Mouse (Mus musculus) gastrocnemius, adult 8-10 months (tissue): ENCODE measurements around the gene Wnk4. TPM values are rescaled to one million over a fixed set of nuclear protein-coding genes. Genes with fewer than 3 reads are reported as not detected.
A peak's percentile ranks its signal among the peaks of the same experiment; 100 is the strongest.

Experiments used
- DNase-seq, 2 experiments: peaks; one replicate each; pipeline ENCODE4 v3.0.0; 2022; ENCODE audit warnings: low spot score in 2 of 2
- total RNA-seq, 4 experiments: library from RNA; stranded (reverse); gene quantifications; 2 replicates each; pipeline ENCODE4 v1.2.4; 2022

Gene Wnk4
- under 1 TPM in 3 of 4 experiments, not detected in 1; 0.12 to 0.49 (median 0.32) TPM for total RNA-seq

DNA sequence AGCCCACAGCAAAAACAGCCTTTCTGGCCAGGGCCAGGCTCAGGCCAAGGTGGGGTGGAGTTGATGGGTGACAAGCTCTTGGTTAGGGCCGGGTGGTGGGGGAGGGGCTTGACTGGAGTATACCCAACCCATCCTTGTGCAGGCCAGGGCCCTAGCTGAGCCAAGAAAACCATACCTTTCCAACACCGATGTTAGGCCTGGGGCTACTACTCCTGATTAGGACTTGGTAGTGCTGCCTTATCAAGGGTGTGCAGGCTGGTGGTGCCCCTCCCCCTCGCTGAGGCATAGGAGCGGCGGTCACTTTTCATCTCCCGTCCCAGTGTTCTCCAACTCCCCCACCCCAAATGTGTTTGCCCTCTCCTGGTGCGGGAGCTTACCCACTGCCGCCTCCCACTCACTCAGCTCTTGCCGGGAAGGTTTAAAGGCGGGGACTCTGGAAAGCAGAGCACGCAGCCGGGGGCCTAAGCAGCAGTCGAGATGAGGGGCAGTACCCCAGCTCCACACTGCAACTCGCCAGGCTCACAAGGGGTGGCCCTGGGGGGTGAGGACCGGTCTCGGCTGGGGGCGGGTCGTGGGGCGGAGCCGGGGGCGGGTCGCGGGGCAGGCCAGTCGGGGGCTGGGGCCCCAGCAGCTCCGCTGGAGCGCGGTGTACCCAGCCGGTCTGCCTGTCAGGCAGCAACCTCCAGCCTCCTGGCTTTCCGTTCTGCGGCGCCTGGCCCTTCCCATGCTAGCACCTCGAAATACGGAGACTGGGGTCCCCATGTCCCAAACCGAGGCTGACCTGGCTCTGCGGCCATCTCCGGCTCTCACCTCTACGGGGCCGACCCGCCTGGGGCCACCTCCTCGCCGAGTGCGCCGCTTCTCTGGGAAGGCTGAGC, at the start of gene Wnk4:
Wnk4 (plus strand) TSS at position 620 of the 878 bp plus-strand sequence.
- DNase-seq, result no peak

DNA sequence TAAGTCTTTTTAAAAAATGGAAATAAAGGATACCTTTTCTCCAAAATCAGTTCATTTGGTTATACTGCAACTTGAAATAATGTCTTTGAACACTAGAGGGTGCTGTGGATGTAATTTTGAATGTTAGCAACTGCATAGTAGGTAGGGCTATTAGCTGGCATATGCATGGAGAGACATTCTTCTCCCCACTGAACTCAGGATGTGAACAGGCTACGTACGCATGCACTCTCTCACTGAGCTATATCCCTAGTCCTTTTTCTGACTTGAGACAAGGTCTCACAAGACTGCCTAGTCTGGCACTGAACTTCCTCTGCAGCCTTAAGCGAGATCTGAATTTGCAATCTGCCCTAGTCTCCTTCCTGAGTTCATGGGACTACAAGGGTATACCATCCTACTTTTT, 48.4 kb upstream of the Wnk4 start:
- no peak for DNase-seq

DNA sequence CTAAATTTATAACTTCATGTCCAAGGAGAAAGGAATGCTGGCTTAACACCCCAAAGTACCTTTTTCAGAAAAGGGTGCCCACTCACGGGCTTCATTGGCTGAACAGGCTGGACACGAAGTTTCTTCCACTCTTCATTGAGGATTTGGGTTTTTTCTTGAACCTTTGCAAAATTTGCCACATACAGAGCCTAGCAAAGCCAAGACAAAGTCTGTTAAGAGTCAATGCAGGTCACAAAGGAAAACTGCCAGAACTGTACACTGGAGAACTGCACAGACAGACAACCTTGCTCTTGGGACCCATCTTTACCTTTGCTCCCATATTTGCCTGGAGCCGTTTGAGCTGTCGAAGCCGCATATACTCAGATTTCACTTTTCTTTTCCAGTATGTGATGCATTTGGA, 43.4 kb upstream of the Wnk4 start:
- DNase-seq, result no peak

DNA sequence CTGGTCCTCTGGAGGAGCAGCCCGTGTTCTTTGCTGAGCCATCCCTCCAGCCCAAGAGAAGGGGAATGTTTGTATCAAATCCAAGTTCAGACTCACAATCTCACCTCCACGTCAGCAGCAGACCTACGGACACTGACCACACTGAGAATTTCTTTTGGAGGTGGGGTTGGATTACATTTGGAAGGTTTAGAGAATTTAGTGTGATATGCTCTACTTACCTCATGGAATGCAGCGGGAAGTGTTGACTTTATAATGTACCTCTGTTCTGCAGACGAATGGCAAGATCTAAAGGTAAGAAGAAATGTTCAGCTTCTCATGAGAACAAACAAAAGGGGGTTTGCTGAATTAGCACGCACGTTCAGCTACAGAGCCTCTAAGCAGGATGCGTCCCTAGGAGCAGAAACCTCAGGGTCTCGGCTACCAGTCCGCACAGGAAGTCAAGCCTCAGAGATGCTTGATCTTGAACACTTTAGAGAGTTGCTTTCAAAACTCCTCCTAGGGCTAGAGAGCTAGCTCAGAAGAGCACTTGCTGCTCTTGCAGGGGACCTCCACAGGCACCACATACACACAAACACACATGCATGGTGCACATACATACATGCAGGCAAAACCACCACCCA, 41.8 kb upstream of the Wnk4 start:
- no peak for DNase-seq

DNA sequence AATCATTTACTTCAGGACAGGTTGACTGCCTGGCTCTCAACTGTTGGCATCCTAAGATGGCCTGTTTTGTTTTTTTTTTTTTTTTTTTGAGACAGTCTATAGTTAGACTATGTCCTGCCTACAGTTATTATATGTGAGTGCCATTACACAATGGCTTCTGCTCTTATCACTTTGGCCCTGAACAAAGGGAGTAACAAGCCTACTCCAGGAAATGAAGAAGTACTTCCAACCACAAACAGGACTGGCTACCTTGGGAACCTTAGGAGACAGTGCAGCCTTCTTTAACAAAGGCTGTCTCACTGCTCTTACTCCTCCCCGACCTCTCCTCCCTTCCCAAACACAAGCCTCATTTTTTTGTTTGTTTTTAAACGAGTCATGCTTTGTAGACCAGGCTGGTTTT, 39.5 kb upstream of the Wnk4 start:
- DNase-seq, result no peak

DNA sequence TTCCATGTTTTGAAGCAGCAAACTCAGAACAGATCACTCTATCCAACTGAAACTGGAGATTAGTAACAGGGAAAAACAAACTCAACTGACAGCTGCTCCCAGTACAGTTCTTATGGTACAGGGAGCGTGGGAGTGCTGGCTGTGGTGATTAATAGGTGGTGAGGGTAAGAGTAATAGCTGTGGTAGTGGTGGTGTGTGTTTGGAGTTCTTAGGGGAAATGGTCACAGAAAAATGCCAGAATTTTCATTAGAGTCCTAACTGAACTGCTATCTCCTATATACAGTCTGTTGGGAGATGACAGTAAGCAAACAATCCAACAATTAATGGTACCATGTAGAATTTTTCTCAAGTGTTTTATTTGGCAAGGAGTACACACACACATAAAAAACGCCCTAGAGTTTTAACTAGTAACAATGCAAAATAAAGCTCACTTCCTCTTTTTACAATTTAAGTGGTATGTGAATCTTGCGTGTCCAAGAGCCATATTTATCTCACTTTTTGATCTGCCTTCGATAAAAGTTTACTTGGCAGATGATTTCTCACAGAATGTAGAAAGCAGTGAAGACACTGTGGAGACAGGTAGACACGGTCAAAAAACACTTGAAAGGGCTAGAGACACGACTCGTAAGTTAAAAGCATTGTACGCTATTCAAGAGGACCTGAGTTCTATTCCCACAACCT, 38.9 kb upstream of the Wnk4 start:
- no peak for DNase-seq

DNA sequence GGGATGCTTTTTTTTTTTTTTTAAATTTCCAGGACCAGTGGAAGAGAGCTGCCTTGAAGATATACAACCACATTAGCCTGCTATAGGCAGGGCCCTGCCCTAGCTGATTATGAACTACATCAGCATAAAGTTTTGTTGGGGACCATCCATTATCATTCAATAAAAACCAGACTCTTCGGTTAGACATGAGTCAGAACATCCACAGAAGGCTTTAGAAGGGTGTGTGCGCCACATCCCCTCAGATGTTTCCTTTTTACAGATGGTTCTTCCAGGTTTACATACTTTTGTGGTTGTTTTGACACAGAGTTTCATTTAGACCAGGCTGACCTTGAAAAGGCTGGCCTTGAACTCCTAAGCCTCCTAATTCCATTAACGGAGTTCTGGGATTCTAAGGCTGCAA, 36.0 kb upstream of the Wnk4 start:
- no peak for DNase-seq

DNA sequence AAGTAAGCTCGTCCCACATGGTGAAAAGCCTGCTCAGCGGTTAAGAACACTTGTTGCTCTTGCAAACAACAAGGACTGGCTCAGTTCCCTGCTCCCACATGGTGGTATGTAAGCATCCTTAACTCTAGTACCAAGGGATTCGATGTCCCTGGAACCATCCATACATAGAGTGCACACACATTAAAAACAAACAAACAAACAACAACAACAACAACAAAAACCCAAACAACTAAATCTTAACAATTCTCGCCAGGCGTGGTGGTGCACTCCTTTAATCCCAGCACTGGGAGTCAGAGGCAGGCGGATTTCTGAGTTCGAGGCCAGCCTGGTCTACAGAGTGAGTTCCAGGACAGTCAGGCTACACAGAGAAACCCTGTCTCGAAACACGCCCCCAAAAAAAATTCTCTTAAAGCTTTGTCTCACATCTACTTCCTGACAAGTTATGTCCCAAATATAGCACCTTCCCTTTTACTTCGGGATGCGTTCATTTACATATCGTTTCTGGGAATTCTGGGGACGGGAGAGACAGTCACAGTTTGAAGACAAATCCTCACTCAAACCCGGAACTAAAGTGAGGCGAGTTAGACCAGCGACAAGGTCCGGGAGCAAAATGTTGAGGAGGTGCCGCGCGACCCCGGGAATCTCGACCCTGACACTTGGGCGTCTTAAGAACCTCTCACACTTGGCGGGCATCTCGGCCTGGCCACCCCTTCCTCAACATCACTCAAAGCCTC, 34.9 kb upstream of the Wnk4 start:
- no peak for DNase-seq

DNA sequence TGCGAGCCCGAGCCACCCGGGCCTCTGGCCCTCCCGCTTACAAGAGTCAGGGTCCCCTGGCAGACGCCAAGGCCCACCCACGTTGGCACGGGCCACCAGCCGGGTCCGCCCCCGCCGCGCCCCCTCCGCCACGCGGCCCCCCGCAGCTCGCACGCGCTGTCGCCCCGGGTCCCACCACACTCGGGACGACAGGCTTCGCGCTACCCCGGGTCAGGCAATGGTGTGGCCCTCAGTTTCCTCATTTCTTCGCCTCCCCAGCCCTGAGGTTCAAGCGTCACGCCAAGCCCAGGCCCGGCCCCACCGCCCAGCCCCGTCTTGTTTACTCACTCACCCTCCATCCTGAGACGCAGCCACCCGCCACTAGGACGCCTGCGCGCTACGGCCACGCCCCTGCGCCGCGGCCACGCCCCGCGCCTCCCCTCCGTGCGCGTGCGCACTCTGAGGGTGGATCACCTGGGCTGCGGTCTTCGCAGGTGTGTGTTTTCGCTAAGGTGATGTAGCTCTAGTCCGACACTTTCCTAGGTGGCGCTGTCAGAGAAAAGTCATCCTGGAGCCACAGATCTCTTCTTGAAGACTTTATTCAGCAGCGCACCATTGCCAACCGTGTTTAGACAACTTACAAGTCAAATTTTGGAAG, 34.2 kb upstream of the Wnk4 start, which contains the start of gene Ezh1:
Ezh1 (minus strand) TSS at position 399 of the 637 bp plus-strand sequence.
- peak; percentile 83 to 84 for DNase-seq

DNA sequence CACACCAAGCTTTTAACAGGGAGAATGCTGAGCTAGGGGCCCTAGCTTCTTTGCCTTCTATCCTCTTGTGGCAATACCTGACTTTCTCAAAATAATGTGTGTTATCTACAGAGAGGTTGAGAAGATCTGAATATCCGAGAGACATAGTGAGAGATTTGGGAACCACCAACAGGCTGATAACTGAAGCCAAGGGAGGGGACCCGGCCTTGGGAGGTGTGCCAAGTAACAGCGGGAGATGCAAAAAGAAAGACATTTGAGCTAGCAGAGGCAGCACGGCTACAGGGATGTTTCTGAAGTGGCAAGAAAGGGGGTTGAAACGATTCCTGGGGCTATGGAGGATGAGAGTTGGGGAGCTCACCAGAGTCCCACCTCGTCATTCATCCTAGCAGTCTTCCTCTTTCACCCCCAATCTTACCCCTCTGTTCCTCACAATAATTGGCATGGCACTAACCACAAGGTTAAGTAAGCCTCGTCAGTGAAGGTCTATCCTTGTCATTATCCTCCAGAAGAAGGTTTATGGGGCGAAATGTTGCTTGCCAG, 30.9 kb upstream of the Wnk4 start:
- DNase-seq, result peak in 1 of 2 experiments; percentile 42

DNA sequence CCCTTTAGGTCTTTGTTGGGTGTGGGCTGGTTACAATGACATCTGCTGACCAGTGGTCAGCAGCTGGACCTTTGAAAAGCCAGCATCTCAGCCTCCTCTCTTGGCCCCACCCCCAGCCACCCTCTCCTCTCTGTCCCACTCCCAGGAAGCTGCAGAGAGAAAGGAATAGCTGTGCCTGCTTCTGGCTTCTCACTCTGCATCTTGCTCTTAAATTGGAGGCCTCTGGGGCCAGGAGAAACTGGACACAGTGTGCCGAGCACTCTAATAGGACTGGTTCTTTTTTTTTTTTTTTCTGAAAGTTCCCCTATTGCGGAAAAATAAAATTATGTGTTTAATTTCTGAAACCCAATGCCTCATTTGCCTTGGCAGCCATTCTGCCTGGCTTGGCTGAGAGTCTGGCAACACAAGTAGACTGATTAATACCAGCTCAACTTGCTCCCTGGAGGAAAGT, 30.3 kb upstream of the Wnk4 start:
- peak; percentile 35 to 69 for DNase-seq

DNA sequence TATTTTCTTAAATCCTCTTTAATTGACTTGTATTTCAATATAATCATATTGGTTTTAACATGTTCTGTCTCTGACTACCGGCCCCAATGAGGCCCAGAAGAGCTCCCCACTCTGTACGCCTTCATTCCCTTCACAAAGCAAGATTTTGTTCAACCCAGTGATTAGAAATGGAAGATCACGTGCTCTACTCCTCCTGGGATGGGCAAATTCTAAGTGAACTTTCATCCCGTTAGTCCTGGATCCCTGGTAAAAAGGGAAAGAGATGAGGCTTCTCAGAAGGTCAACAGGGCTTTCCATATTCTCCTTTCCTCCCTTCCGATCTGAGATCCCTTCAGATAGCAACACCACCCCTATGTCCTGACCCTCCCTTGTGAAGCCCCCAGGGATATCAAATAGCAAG, 29.8 kb upstream of the Wnk4 start:
- no peak for DNase-seq

DNA sequence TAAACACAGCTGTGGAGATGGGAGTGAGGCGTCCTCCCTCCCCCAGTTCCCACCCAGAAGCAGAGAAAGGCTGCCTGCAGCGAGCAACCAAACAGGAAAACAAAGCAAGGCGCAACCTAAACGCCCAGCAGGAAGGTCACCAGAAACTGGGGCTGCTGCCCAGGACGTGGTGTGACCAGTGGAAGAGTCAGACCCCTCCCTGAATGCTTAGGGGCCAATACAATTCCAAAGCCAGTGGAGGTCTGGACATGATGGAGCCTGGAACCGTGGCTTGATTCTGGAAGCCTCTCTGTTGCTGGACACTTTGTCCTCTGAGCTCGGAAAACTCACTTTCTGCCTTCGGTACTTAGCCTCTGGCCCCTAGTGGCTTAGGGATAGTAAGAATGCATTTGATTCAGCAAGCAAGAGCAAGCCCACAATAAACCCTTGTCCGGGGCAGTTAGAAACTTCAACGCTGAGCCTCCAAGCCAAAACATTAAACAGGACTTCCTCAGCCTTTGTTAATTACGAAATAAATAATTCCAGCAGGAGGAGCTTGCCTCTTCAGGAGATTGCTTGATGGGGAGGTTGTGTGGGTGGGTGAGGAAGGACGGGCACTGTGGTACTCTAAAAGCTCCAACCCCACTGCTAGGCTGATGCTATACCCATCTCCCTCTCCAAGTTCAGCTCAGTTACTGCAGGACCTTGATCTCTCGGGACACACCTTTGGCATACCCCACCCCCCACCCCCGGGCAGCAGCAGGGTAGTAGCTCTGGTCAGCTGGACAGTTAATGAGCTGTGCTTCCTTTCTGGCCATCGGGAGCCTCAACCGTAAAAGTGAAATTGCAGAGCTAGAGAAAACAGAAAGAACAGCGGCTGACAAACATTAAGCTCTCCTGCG, 29.1 kb upstream of the Wnk4 start:
- peak; percentile 70 to 78 for DNase-seq

DNA sequence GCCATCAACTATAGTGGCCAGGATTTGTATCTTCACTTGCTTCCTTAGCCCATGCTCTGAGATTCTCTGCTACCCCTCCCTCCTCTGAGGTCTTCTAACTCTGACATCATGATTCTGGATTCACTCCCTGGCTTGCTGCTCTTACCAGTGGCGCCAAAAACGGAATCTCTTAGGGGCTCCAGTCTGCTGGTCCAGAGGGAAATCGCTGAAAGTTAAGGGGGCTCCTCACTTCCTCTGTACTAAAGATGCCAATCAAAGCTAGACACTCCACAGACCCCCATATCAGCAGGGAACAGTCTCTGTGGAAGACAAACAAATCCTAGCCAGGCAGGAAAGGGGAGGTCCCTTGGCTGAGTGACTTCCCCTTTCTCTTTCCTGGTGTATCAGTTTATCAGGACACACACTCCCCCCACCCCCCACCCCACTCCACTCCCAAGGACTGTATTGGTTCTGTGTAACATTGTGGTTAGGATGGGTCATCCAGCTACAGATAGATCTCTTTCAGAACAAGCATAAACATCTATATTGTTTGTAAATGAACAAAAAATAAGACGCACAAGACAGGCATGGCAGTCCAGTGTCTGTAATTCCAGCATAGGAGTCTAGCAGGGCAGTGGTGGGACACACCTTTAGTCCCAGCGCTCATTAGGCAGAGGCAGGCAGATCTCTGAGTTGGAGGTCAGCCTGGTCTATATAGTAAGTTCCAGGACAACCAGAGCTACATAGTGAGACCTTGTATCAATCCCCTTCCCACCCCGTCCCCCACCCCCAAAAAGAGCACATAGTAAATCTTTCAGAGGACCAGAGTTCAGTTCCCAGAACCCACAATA, 28.1 kb upstream of the Wnk4 start:
- peak in 1 of 2 experiments; percentile 30 for DNase-seq

DNA sequence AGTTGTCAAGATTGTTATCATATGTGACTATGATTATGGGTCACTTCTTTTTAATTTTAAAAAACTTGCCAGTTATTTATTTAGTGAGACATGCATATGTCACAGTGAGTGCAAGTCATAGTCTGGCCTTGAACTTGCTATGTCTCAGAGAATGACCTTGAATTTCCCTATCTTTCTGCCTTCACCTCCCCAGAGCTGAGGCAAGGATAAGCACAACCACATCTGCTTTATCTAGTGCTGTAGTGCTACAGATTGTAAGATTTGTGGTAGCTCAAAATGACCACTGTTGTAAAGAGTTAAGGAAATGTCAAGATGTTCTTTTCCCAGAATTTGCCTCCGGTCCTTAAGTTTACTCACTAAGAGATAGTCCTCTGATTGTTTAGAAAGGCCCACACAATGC, 27.1 kb upstream of the Wnk4 start:
- DNase-seq, result no peak

DNA sequence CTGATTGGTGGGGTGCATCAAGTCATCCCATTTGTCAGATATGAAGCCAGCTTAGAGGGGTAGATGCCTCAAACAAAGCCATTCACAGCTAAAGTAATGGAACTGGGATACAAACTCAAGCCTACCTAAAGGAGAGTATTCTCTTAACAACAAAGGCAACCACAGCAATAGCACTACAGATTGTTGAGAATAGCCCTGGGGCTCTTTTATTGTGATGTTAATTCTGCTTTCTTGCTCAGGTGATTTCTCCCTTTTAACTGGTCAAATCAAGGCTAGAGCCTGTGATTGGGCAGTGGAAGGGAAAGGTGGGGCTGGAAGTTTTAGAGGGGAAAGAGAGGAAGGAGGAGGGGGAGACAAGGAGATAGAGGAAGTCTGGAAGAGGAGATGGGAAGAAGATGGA, 26.2 kb upstream of the Wnk4 start:
- no peak for DNase-seq

DNA sequence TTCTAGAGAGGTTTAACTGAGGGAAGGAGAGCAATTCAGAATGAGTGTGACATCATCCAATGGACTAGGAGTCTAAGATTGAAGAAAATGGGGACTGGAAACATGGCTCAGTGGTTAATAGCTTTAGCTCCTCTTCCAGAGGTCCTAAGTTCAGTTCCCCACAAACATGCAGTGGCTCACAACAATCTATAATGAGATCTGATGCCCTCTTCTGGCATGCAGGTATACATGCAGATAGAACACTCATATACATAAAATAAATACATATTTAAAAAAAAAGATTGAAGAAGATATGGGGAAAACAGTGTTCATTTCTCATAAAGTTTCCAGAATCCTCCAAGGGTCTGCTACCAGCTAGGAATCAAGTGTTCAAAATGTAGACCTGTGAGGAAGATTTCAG, 24.9 kb upstream of the Wnk4 start:
- DNase-seq, result no peak

DNA sequence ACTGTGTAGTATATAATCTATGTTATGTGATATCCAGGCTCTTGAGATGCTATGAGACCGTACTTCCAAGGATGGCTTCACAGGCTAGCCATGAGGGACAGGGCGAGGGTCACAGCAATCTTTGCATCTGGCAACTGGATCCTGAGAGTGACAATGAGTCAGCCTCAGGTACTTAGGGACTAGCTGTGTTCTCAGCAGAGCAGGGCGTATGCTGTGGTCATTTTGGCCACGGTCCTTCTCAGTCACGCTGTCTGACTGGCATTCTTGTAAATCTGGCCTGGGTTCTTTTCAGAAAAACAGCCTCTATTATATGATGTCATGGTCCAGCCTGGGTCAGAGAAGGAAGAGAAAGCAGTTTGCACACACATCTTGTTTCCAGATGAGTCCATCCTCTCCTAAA, 23.6 kb upstream of the Wnk4 start:
- no peak for DNase-seq
